Mouse (Mus musculus): Measurements from ENCODE around the gene Mrpl43. TPM values are rescaled to one million over a fixed set of nuclear protein-coding genes. Genes with fewer than 3 reads are reported as not detected.

Mrpl43 gene
- total RNA-seq, 2 experiments from 2014 or later = 40.9 to 41.8 TPM

GRCm38 (mm10) chr19:45003740-45004516 is 2.3 kb downstream of the Mrpl43 start:
- intact Hi-C loops (cut with DNase I) = no loop called here
- Histone ChIP-seq H3K4me3 (no peak overlapping the region), H3K27ac (no peak overlapping the region)
- no peak for TF ChIP-seq CTCF (IDR thresholded peaks at IDR 0.05)
- no peak for DNase-seq (ENCODE audit: extremely low spot score in 1 of 2, low spot score in 2 of 2)

DNA sequence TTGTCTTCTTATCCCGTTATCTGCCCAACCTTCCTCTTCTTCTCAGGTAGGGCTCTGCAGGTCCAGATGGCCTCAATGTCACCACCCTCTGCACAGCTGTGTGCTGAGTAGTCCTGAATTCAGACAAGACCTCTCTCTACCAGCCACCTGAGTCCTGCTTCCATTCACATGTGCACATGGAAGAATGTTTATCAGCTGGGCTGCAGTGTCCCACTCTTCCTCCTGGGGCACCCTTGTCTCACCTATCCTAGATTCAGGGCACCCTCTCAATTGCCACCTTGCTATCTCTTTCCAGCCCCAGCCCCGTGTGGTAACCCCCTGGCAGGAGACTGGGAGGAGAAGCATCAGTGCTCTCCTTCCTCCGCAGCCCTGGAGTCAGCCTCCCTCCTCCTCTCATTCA is 3.9 kb downstream of the Mrpl43 start:
- no peak overlapping the region for H3K4me3 ChIP-seq
- intact Hi-C loops (cut with DNase I) = no loop called here
- TF ChIP-seq CTCF (IDR thresholded peaks at IDR 0.05) = peak; percentile 28
- no peak for DNase-seq (ENCODE audit: extremely low spot score in 1 of 2, low spot score in 2 of 2)
- H3K27ac ChIP-seq = no peak overlapping the region

GRCm38 (mm10) chr19:44999647-45000046 is 6.6 kb downstream of the Mrpl43 start:
- no peak for TF ChIP-seq CTCF (IDR thresholded peaks at IDR 0.05)
- no peak overlapping the region for H3K27ac ChIP-seq
- intact Hi-C loops (cut with DNase I) = no loop called here
- no peak for DNase-seq (ENCODE audit: extremely low spot score in 1 of 2, low spot score in 2 of 2)
- H3K4me3 ChIP-seq = no peak overlapping the region

DNA sequence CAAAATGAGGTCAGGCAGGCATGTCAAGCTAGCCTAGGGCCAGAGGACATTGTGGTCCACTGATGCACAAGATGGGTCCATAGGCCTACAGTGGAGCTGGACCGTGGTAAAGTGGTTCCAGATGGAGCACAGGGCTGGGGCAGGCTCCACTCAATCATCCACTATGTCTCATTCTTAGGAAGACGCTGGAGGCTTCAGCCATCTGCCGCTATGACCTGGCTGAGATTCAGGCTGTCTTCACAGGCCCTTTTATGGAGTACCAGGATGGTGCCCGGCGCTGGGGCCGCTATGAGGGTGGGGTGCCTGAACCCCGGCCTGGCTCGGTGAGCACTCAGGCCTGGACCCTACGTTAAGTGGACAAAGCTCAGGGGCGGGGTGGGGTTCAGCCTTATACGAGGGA is 8.5 kb downstream of the Mrpl43 start:
- H3K27ac ChIP-seq = no peak overlapping the region
- no peak for TF ChIP-seq CTCF (IDR thresholded peaks at IDR 0.05)
- DNase-seq (ENCODE audit: extremely low spot score in 1 of 2, low spot score in 2 of 2) = no peak
- intact Hi-C loops (cut with DNase I) = no loop called here
- H3K4me3 ChIP-seq = no peak overlapping the region

GRCm38 (mm10) chr19:44992712-44993111 is 13.5 kb downstream of the Mrpl43 start:
- intact Hi-C loops (cut with DNase I) = no loop called here
- no peak for DNase-seq (ENCODE audit: extremely low spot score in 1 of 2, low spot score in 2 of 2)
- H3K27ac ChIP-seq = no peak overlapping the region
- TF ChIP-seq CTCF (IDR thresholded peaks at IDR 0.05) = no peak
- H3K4me3 ChIP-seq = no peak overlapping the region

DNA sequence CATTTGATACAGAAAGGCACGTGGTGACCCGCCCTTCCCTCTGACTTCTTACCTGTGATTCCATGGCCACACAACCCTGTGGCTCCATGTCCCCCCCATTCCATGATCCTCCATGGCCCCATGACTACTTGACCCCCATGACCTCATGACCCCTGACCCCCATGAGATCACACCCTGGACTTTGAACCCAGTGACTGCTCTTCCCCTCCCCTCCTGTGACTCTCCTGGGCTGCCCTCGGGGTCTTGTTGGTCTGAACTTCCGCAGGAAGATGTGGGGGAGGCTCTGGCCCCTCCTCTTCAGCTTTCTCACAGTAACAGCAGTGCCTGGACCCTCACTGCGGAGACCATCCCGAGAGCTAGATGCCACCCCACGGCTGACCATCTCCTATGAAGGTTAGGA is 14.0 kb downstream of the Mrpl43 start:
- no peak for TF ChIP-seq CTCF (IDR thresholded peaks at IDR 0.05)
- no peak for DNase-seq (ENCODE audit: extremely low spot score in 1 of 2, low spot score in 2 of 2)
- Histone ChIP-seq H3K4me3 (no peak overlapping the region), H3K27ac (no peak overlapping the region)
- intact Hi-C loops (cut with DNase I) = no loop called here

- DNase-seq (ENCODE audit: extremely low spot score in 1 of 2, low spot score in 2 of 2) = no peak
- Histone ChIP-seq H3K27ac (no peak overlapping the region), H3K4me3 (no peak overlapping the region)
- no peak for TF ChIP-seq CTCF (IDR thresholded peaks at IDR 0.05)
- intact Hi-C loops (cut with DNase I) = no loop called here
These were observed 15.2 kb downstream of the Mrpl43 start for GRCm38 (mm10) chr19:44991031-44991430.

DNA sequence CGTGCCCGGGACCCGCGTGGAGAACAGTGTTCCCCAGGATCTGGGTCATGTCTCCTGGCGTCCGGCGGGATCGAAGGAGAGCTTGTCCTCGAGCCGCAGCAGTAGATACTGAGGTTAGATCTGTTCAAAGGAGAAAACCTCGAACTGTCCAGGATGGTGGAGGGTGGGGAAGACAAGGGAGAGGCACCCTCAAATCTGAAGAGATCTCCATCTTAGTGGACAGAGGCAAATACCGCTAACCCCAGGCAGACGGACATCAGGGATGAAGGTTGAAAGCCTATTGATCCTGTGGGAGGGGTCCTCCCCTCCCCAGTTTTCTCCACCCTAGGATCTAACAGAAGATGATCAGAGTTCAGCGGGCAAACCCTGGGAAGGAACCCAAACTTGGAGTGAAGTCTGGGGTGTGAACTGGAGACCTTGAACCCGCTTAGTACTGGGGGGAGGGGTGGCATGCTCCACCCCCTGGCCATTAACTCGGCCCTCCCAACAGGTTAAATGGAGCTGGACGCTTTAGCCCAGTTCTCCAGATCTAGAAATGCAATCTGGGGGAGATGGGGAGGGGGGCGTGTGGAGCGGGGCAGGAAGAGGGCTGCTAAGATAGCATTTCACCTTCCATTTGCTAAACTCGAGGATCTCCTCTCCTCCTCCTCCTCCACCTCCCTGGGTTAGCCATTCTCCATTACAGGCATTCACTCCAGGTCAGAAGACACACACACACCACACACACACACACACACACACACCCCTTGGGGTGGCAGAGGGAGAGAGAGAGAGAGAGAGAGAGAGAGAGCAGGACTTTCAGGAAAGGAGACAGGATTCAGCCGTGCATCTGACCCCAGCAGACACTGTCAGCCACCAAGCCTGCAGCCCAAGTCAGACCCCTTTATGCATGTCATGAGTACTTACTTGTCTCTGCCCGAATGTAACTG is 16.4 kb downstream of the Mrpl43 start:
- DNase-seq (ENCODE audit: extremely low spot score in 1 of 2, low spot score in 2 of 2) = no peak
- intact Hi-C loops (cut with DNase I) = loop anchor here (2.0 kb wide), 1 partner anchor 27 kb away; no protein-coding TSS in a partner anchor
- Histone ChIP-seq H3K4me3 (peak overlapping the region; percentile 60), H3K27ac (peak overlapping the region; percentile 80)
- no peak for TF ChIP-seq CTCF (IDR thresholded peaks at IDR 0.05)

DNA sequence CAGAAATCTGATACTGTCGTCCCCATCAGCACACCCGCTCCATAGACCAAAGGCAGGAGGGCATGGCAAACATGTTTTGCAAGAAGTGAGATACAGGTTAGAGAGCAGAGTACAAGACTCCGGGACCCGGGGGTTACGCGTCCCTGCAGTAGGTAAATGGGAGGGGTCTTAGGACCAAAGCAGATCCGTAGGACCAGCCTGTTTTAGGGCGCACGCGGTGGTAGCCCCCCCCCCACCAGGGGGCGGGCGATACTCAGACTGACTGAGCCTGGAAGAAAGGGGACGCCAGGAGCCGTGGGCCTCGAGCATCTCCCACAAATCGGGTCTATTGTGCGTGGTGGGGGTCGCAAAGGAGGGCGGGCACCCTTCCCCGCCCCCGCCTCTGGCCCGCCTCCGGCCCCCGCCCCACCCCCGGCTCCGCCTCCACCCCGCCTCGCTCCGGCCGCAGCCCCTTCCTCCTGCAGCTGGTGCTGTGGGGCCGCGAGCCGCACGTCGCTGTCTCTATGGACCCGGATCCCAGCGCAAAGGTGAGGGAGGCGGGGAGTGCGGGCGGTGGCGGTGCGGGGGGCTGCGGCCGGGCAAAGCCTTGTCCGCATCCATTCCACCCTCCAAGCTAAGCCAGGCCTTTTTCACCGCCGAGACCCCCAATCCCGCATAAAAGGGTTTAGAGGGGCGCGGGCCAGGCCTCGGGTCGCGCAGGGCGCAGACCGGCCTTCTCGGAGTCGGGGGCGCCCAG is 17.2 kb downstream of the Mrpl43 start, which contains the start of gene Sema4g:
Sema4g (plus strand) TSS at position 271 of the 736 bp plus-strand sequence.
- TF ChIP-seq CTCF (IDR thresholded peaks at IDR 0.05) = peak; percentile 50
- intact Hi-C loops (cut with DNase I) = loop anchor here (2.0 kb wide), 1 partner anchor 28 kb away; no protein-coding TSS in a partner anchor
- H3K27ac ChIP-seq = peak within 1 kb of the TSS; percentile 80
- H3K4me3 ChIP-seq = peak within 1 kb of the TSS; percentile 60
- DNase-seq (ENCODE audit: extremely low spot score in 1 of 2, low spot score in 2 of 2) = no peak

- Histone ChIP-seq H3K27ac (0 out of 2 replicates have a peak overlapping the region, but pooled peaks have one; percentile 80), H3K4me3 (peak overlapping the region; percentile 60; the same call in 1 of the 2 replicates)
- no peak for TF ChIP-seq CTCF (IDR thresholded peaks at IDR 0.05)
- intact Hi-C loops (cut with DNase I) = loop anchor here (2.0 kb wide), 1 partner anchor 28 kb away; no protein-coding TSS in a partner anchor
- no peak for DNase-seq (ENCODE audit: extremely low spot score in 1 of 2, low spot score in 2 of 2)
These were observed 17.9 kb downstream of the Mrpl43 start for GRCm38 (mm10) chr19:44988321-44988720.

DNA sequence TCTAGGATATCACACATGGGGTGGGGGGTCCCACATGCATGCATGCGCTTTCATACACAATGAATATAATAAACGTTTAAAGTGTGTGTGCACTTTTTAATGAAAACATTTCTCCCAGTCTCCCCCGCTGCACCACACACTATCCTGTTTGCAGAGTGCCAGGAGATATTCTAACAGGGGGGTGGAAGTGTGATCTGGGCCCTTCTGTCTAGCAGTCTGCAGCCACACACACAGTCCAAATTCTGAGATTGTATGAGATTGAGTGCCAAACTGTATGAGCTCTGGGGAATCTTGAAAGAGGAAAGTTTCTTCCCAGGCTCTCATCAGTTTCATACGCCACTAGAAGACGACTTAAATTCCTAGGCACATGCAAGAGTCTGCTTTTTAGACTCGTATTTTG is 18.4 kb downstream of the Mrpl43 start:
- no peak for TF ChIP-seq CTCF (IDR thresholded peaks at IDR 0.05)
- Histone ChIP-seq H3K27ac (no peak overlapping the region), H3K4me3 (no peak overlapping the region)
- peak in 1 of 2 experiments; percentile 46 for DNase-seq (ENCODE audit: extremely low spot score in 1 of 2, low spot score in 2 of 2)
- intact Hi-C loops (cut with DNase I) = loop anchor here (2.0 kb wide), 1 partner anchor 29 kb away; no protein-coding TSS in a partner anchor

All from left cerebral cortex, adult 2 months (tissue).